Mouse (Mus musculus): ENCODE data around the gene Ndufb5. TPM values are rescaled to one million over a fixed set of nuclear protein-coding genes. Genes with fewer than 3 reads are reported as not detected.
"Not testable (repeated sequence)": the region's sequence is repeated elsewhere in the genome, so short reads cannot be mapped to it uniquely, and the experiment has no call there.

Gene Ndufb5
- total RNA-seq, 4 experiments from 2014 or later = 525 to 629 (median 587) TPM

DNA sequence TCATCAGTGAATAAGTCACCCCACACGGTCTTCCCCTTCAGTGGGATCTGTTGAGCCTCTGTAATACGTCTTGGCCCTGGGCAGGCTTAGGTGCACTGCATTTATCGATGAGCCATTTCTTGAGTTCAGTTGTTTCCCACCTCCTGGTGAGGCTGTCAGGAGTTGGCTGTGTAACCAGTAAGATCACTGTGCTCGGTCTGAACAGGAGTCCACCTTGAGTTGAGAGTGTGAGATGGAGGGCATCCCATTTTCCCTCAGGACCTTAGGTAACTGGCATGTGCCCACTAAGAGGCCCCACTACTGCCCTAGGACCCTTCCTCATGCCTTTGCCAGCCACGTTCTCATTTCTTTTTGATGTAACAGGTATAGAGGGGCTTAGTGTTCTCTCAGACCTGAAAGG, 10.8 kb upstream of the Ndufb5 start:
- no peak for DNase-seq (ENCODE audit: low spot score in 2 of 2)

DNA sequence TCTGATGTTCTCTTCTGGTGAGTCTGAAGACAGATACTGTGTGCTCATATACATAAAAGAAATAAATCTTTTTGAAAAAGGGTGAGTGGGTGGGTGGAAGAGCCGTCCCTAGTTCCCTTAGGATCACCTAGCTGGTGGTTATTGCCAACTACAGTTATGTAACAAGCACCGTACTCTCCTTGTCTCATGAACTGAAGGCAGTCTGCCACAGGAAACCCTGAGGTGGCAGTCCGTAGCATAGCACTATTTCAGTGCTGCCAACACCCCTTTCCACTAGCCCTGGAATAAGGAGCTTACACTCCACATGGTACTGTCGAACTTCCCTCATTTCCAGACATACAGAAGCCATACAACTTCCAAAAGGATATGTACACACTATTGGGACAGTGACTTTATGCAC, 8.9 kb upstream of the Ndufb5 start:
- no peak for DNase-seq (ENCODE audit: low spot score in 2 of 2)

DNA sequence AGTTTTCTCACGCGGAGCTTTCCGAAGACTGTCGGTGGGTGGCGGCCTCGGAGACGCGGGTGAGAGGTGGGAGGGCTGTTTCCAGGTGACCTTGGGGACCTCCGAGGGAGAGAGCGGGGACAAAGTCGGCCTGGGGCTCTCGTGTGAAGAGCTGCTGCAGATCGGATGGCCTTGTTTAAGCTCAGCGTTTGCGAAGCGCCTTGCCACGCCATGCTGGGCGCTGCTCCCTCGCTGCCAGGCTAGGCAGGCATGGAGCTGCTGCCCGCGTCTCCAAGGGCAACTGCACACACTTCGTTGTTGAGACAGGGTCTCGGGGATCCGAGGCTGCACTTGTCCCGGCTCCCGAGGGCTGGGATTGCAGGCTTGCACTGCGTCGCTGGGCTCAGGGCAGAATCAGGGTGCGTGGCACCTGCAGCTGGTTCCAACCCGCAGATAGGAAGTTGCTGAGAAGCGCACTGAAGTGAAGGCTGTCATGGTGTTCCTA, 424 bp downstream of the Ndufb5 start, which contains the start of gene Mrpl47:
TSS of gene Mrpl47 (minus strand) at position 434 of the 484 bp plus-strand sequence.
- DNase-seq (ENCODE audit: low spot score in 2 of 2) = no peak

DNA sequence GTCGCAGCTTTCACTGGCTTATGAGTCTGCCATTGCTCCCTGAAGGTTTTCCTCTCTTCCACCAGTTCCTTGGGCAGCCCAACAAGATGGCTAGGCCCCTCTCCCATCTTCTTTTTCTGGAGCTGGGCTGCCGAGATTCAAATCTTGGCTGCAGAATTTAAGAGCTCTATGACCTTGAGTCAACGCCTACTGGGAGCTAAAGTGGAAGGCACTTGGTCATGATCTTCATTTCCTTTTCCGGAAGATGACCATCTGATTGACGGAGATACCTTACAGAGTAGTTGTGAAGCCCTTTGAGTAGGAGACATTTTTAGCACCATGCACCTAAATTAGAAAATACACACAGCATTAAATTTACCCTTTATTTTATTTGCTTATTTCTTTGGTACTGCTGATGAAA, 1.8 kb downstream of the Ndufb5 start:
- DNase-seq (ENCODE audit: low spot score in 2 of 2) = no peak

DNA sequence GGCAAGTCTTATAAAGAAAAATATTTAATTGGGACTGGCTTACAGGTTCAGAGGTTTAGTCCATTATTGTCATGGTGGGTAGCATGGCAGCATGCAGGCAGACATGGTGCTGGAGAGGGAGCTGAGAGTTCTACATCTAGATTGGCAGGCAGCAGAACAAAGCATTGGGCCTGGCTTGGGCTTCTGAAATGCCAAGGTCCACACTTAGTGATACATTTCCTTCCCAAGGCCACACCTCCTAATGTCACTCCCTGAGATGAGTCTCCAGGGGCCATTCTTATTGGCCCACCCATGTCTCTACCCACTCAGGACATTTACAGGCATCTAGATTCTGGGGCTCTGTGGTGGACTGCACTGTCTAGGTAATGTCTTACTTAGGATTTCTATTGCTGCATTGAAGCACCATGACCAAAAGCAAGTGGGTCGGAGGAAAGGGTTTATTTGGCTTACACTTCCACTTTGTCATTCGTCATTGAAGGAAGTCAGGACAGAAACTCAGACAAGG, 5.5 kb downstream of the Ndufb5 start:
- no peak for DNase-seq (ENCODE audit: low spot score in 2 of 2)

DNA sequence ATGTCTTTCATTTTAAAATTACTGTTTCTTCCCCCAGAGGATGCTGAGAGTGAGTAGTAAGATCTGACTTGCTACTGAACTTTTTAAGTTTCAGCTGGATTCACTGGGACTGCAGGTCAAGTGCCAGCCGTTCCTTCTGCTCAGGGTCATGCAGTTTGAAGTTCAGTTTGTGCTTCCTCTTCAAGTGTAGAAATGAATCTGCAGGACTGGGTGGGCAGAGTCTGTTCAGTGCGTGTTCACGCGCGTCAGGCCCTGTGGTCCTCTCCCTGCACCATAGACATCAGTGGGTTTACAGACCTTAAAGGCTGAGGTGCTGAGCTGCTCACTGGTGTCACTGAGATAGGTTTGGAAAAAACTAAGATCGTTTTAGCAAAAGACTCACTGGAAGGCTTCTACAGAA, 8.2 kb downstream of the Ndufb5 start:
- no peak for DNase-seq (ENCODE audit: low spot score in 2 of 2)

DNA sequence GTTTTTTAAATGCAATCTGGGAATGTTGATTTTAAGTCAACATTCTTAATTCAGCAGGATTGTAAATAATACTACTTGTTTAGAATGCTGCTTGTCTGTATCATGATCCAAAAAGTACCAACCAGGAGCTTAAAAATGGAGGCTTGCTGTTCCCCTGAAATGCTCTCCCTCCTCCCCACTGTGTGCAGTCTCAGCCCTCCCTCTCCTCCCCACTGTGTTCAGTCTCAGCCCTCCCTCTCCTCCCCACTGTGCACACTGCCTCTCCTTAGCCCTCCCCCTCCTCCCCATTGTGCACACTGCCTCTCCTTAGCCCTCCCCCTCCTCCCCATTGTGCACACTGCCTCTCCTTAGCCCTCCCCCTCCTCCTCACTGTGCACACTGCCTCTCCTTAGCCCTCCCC, 8.6 kb downstream of the Ndufb5 start:
- not testable (repeated sequence) for DNase-seq (ENCODE audit: low spot score in 2 of 2)

DNA sequence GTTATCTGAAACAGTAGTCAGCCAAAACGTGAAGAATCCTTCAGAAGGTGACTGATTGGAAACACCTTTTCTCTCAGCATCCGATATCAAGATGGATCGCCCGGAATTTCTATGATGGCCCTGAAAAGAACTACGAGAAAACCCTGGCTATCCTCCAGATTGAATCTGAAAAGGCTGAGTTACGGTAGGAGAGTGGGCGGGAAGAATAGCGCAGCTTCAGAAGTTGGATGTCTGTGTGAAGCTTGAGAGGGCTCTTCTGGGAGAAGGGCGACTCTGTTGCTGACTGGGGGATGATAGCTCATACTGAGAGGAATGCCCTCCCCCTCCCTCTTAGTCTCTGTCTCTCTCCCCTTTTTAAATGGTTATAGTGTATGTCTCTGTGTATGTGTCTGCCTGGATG, 11.6 kb downstream of the Ndufb5 start:
- no peak for DNase-seq (ENCODE audit: low spot score in 2 of 2)

DNA sequence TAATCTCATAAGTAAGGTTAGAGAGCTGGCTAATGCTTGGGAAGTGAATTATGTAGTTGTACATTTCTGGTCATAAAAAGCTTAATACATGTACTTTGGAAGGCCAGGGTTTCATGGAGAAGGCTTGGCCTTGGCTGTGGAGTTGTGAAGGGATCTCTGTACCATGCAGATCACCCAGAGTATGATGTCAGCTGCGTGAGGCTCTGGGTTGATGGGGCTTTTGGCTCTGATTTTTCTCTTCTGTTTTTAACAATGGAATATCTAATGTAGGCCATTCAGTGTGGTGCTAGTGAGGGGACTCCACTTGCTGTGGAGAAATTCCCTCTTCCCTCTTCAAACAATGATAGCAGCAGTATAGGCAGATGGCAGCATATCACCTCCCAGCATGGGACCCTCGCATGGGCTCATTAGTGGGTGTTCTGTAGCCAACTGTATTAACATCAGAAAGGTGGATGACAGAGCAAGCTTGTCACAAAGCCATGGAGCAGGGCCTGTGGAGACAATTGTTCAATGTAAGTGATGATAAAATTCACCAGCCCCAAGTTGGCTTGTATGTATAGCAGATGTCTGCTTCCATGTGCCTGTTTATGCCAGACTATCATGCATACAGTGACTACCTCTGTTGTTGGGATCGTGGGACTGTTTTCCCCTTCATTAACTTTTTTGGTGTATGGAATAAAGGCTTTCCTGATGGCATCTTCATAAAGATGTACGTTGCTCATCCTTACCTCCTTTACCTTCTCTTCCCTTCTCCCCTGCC, 13.2 kb downstream of the Ndufb5 start:
- DNase-seq (ENCODE audit: low spot score in 2 of 2) = no peak

DNA sequence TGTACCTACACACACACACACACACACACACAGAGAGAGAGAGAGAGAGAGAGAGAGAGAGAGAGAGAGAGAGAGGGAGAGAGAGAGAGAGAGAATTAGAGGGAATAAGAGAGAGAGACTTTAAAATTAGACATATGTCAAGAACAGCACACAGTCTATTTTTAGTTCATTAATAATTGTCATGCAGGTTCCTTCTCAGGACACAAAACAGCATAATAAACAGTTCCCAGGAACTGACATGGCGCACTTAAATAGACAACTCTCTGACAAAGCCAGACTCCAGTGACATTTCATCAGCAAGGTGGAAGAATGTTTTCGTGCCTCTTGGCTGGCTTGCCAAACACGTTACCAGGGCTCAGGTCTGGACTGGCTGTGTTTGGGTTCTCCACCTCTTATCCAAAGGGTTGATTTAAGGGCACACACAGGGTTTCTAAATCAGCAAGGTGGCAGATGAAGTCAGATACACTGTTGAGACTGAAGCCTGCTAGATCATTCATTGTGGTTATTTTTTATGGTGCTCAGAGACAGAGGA, 17.7 kb downstream of the Ndufb5 start:
- DNase-seq (ENCODE audit: low spot score in 2 of 2) = no peak

DNA sequence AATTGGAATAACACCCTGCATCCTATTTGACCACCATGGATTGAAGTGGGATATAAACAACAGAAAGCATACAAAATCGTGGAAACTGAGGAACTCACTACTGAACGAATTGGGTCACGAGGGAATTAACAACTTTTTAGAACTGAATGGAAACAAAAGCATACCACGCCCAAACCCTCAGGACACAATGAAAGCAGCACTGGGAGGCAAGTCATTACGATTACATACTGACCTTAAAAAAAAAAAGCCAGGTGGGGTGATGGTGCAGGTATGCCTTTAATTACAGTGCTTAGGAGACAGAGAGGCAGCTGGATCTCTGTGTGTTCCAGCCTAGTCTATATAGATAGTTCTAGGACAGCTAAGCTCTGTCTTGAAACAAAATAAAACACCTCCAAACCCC, 22.4 kb downstream of the Ndufb5 start:
- no peak for DNase-seq (ENCODE audit: low spot score in 2 of 2)

DNA sequence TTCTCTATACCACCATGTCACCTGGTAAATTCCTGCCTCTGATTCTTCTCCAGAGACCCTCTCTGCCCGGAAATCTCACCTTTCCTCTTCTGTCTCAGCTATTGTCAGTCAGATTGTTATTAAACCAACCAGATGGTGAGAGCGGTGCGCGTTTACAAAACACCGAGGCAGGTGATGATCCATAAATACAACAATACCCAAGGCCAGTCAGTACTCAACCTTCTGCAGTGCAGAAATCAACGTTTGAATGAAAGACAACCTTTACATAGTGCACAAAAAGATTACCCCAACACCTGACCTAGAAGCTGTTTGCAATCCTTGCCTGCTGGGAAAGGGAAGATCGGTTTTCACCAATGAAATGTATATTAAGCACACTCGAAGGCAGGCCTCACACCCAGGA, 26.2 kb downstream of the Ndufb5 start:
- DNase-seq (ENCODE audit: low spot score in 2 of 2) = no peak

DNA sequence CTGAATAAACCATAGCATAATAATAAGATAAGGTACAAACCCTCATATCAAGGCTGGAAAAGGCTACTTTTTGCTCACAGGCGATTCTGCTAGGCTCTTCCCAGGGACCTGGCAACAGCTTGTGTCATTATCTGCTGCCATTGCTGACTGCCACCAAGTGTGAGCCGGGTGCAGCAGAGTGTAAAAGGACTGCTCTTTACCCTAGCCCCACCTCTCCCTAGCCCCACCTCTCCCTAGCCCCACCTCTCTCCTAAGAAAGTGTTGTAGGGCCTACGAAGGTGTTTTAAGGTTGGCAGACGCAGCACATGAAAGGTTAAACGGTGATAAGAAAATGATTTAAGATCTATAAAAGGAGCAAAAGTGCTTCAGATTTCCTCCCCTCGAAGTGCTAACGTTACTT, 27.1 kb downstream of the Ndufb5 start:
- no peak for DNase-seq (ENCODE audit: low spot score in 2 of 2)

DNA sequence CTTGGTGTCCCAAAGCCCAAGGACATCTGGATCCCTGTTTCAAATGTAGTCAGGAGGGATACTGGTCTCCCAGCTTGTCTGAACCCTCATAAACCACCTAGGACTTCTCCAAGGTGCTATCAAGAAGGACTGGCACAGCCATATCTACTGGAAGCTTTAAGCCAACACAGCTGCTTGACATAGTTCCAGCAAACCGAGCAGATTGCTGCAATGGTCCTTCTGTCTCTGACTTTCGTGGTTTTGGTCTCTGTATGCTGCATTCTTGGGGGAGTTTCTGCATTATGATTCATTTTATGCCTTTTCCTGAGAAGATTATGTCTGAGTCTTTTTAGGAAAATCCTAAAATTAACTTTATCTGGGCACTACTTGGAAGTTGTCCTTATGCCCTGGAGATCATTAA, 34.0 kb downstream of the Ndufb5 start:
- no peak for DNase-seq (ENCODE audit: low spot score in 2 of 2)

Other genes with a start within 250 kb of the Ndufb5 start
- gene Kcnmb3, start 244.8 kb upstream of the Ndufb5 start, total RNA-seq (2022) = not detected
- gene Zfp639, start 226.7 kb upstream of the Ndufb5 start, total RNA-seq (2022) = 10 to 100 TPM; 27.6 to 39.8 (median 28.8) TPM
- 100 to 1,000 TPM; 196 to 263 (median 234) TPM for gene Mfn1, start 207.5 kb upstream of the Ndufb5 start, total RNA-seq (2022)
- 1 to 10 TPM; 3.1 to 5.4 (median 4.8) TPM for gene Gnb4, start 120.4 kb upstream of the Ndufb5 start, total RNA-seq (2022)
- 10 to 100 TPM; 11.0 to 19.6 (median 14.2) TPM for gene Actl6a, start 30.7 kb upstream of the Ndufb5 start, total RNA-seq (2022)
- 10 to 100 TPM; 20.4 to 30.2 (median 26.4) TPM for gene Mrpl47, start 615 bp downstream of the Ndufb5 start, total RNA-seq (2022)
- 100 to 1,000 TPM; 189 to 250 (median 219) TPM for gene Usp13, start 80.6 kb downstream of the Ndufb5 start, total RNA-seq (2022)

Measured in gastrocnemius, adult 8-10 months (tissue).